Mouse (Mus musculus): ENCODE measurements at regions not wholly inside any gene's neighbourhood (a gene's known extent, or its start where the extent isn't known, plus 50 kb on each side); places are given as distances from the start of the nearest gene placed in this dataset.

DNA sequence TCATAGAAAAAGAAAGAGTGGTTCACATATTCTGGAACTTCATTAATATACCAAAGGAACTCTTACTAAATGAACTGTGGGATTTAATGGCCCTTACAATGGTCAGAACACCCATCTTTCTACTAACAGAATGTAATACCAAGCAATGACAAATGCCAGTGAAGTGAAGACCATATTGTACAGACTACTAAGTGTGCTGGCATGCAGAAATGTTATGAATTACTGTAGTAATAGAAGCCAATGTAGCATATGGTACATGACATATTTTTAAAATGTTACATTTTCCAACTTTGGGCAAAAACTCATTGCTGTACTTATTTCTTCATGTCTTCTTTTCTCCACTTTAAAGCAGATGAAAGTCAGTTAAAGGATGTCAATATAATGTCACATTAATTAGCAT is 513.7 kb upstream of the Slc8a1 start:
- TF ChIP-seq GATA1 (IDR thresholded peaks at IDR 0.05; ENCODE audit: low read length) (no peak), TAL1 (IDR thresholded peaks at IDR 0.05; ENCODE audit: low read length) (no peak)

Measured in erythroblast, embryonic 14.5 days (primary cell).